Mouse (Mus musculus): ENCODE measurements around the gene Fanci. TPM values are rescaled to one million over a fixed set of nuclear protein-coding genes. Genes with fewer than 3 reads are reported as not detected.

The Fanci gene
- polyA plus RNA-seq, 1 experiment from 2014 or later, result 24.0 TPM

GRCm38 (mm10) chr7:79360056-79360455 is 31.7 kb upstream of the Fanci start:
- 72% methylated on average over 11 of the region's 11 CpGs for WGBS
- Histone ChIP-seq H3K4me1 (replicated peaks; ENCODE audit: control insufficient read depth, insufficient read depth, low read length) (no peaks in the 10 kb centered on the region), H3K4me3 (ENCODE audit: low read depth, low read length) (no peak overlapping the region), H3K4me2 (ENCODE audit: low read depth, low read length, severe bottlenecking) (no peak overlapping the region), H3K27ac (ENCODE audit: low read depth, low read length) (no peak overlapping the region), H3K27me3 (ENCODE audit: control insufficient read depth, insufficient read depth, low read length) (no peaks in the 10 kb centered on the region), H3K9me3 (ENCODE audit: control insufficient read depth, low read length) (no peaks in the 10 kb centered on the region), H3K9ac (ENCODE audit: low read length) (no peak overlapping the region), H3K36me3 (ENCODE audit: control insufficient read depth, insufficient read depth, low read length) (peaks cover 3% of the 10 kb centered on the region; the same call in 1 of the 2 replicates)
- ATAC-seq (replicated peaks; ENCODE audit: low FRiP score), result no peak
- no peak for DNase-seq (ENCODE audit: low spot score)

GRCm38 (mm10) chr7:79362208-79362607 is 29.5 kb upstream of the Fanci start:
- WGBS, result 72% methylated on average over 8 of the region's 8 CpGs
- Histone ChIP-seq H3K9me3 (ENCODE audit: control insufficient read depth, low read length) (no peaks in the 10 kb centered on the region), H3K27me3 (ENCODE audit: control insufficient read depth, insufficient read depth, low read length) (no peaks in the 10 kb centered on the region), H3K4me3 (ENCODE audit: low read depth, low read length) (no peak overlapping the region), H3K4me2 (ENCODE audit: low read depth, low read length, severe bottlenecking) (no peak overlapping the region), H3K36me3 (ENCODE audit: control insufficient read depth, insufficient read depth, low read length) (no peaks in the 10 kb centered on the region; the same call in 1 of the 2 replicates), H3K4me1 (replicated peaks; ENCODE audit: control insufficient read depth, insufficient read depth, low read length) (no peaks in the 10 kb centered on the region), H3K9ac (ENCODE audit: low read length) (no peak overlapping the region), H3K27ac (ENCODE audit: low read depth, low read length) (no peak overlapping the region)
- ATAC-seq (replicated peaks; ENCODE audit: low FRiP score) (0 out of 2 replicates have a peak, but pooled peaks have one; percentile 49), DNase-seq (ENCODE audit: low spot score) (no peak)

GRCm38 (mm10) chr7:79362830-79363229 is 28.9 kb upstream of the Fanci start:
- no peaks in the 10 kb centered on the region for H3K9me3 ChIP-seq (ENCODE audit: control insufficient read depth, low read length)
- DNase-seq (ENCODE audit: low spot score) (no peak), ATAC-seq (replicated peaks; ENCODE audit: low FRiP score) (no peak)
- no peak overlapping the region for H3K4me3 ChIP-seq (ENCODE audit: low read depth, low read length)
- H3K4me2 ChIP-seq (ENCODE audit: low read depth, low read length, severe bottlenecking), result no peak overlapping the region
- no peaks in the 10 kb centered on the region; the same call in 1 of the 2 replicates for H3K36me3 ChIP-seq (ENCODE audit: control insufficient read depth, insufficient read depth, low read length)
- H3K27me3 ChIP-seq (ENCODE audit: control insufficient read depth, insufficient read depth, low read length), result no peaks in the 10 kb centered on the region
- 93% methylated on average over 7 of the region's 7 CpGs for WGBS
- no peak overlapping the region for H3K27ac ChIP-seq (ENCODE audit: low read depth, low read length)
- H3K9ac ChIP-seq (ENCODE audit: low read length), result no peak overlapping the region
- H3K4me1 ChIP-seq (replicated peaks; ENCODE audit: control insufficient read depth, insufficient read depth, low read length), result no peaks in the 10 kb centered on the region

- no peaks in the 10 kb centered on the region for H3K4me1 ChIP-seq (replicated peaks; ENCODE audit: control insufficient read depth, insufficient read depth, low read length)
- no peak overlapping the region for H3K9ac ChIP-seq (ENCODE audit: low read length)
- no peaks in the 10 kb centered on the region; the same call in 1 of the 2 replicates for H3K36me3 ChIP-seq (ENCODE audit: control insufficient read depth, insufficient read depth, low read length)
- H3K4me2 ChIP-seq (ENCODE audit: low read depth, low read length, severe bottlenecking), result no peak overlapping the region
- no peak overlapping the region for H3K4me3 ChIP-seq (ENCODE audit: low read depth, low read length)
- 80% methylated on average over 8 of the region's 8 CpGs for WGBS
- DNase-seq (ENCODE audit: low spot score) (no peak), ATAC-seq (replicated peaks; ENCODE audit: low FRiP score) (no peak)
- no peaks in the 10 kb centered on the region for H3K9me3 ChIP-seq (ENCODE audit: control insufficient read depth, low read length)
- H3K27ac ChIP-seq (ENCODE audit: low read depth, low read length), result no peak overlapping the region
- H3K27me3 ChIP-seq (ENCODE audit: control insufficient read depth, insufficient read depth, low read length), result no peaks in the 10 kb centered on the region
Observed at GRCm38 (mm10) chr7:79363370-79364043, 28.2 kb upstream of the Fanci start.

GRCm38 (mm10) chr7:79368664-79369063 is 23.1 kb upstream of the Fanci start:
- 92% methylated on average over 5 of the region's 5 CpGs for WGBS
- ATAC-seq (replicated peaks; ENCODE audit: low FRiP score) (no peak), DNase-seq (ENCODE audit: low spot score) (no peak)
- Histone ChIP-seq H3K36me3 (ENCODE audit: control insufficient read depth, insufficient read depth, low read length) (no peaks in the 10 kb centered on the region), H3K4me3 (ENCODE audit: low read depth, low read length) (no peak overlapping the region), H3K27me3 (ENCODE audit: control insufficient read depth, insufficient read depth, low read length) (no peaks in the 10 kb centered on the region), H3K9ac (ENCODE audit: low read length) (no peak overlapping the region), H3K9me3 (ENCODE audit: control insufficient read depth, low read length) (no peaks in the 10 kb centered on the region), H3K4me1 (replicated peaks; ENCODE audit: control insufficient read depth, insufficient read depth, low read length) (no peaks in the 10 kb centered on the region), H3K4me2 (ENCODE audit: low read depth, low read length, severe bottlenecking) (no peak overlapping the region), H3K27ac (ENCODE audit: low read depth, low read length) (no peak overlapping the region)

GRCm38 (mm10) chr7:79369416-79369815 is 22.3 kb upstream of the Fanci start:
- ATAC-seq (replicated peaks; ENCODE audit: low FRiP score) (no peak), DNase-seq (ENCODE audit: low spot score) (no peak)
- Histone ChIP-seq H3K9ac (ENCODE audit: low read length) (no peak overlapping the region), H3K27me3 (ENCODE audit: control insufficient read depth, insufficient read depth, low read length) (no peaks in the 10 kb centered on the region), H3K4me3 (ENCODE audit: low read depth, low read length) (no peak overlapping the region), H3K27ac (ENCODE audit: low read depth, low read length) (no peak overlapping the region), H3K4me2 (ENCODE audit: low read depth, low read length, severe bottlenecking) (no peak overlapping the region), H3K9me3 (ENCODE audit: control insufficient read depth, low read length) (no peaks in the 10 kb centered on the region), H3K4me1 (replicated peaks; ENCODE audit: control insufficient read depth, insufficient read depth, low read length) (no peaks in the 10 kb centered on the region), H3K36me3 (ENCODE audit: control insufficient read depth, insufficient read depth, low read length) (no peaks in the 10 kb centered on the region)
- 57% methylated on average over 4 of the region's 4 CpGs for WGBS

- no peak overlapping the region for H3K27ac ChIP-seq (ENCODE audit: low read depth, low read length)
- H3K4me3 ChIP-seq (ENCODE audit: low read depth, low read length), result no peak overlapping the region
- peak; percentile 90 for DNase-seq (ENCODE audit: low spot score)
- no peak overlapping the region for H3K9ac ChIP-seq (ENCODE audit: low read length)
- no peaks in the 10 kb centered on the region for H3K36me3 ChIP-seq (ENCODE audit: control insufficient read depth, insufficient read depth, low read length)
- no peaks in the 10 kb centered on the region for H3K4me1 ChIP-seq (replicated peaks; ENCODE audit: control insufficient read depth, insufficient read depth, low read length)
- 47% methylated on average over 10 of the region's 10 CpGs for WGBS
- no peaks in the 10 kb centered on the region for H3K9me3 ChIP-seq (ENCODE audit: control insufficient read depth, low read length)
- H3K4me2 ChIP-seq (ENCODE audit: low read depth, low read length, severe bottlenecking), result no peak overlapping the region
- peak; percentile 76 for ATAC-seq (replicated peaks; ENCODE audit: low FRiP score)
- H3K27me3 ChIP-seq (ENCODE audit: control insufficient read depth, insufficient read depth, low read length), result no peaks in the 10 kb centered on the region
Observed at GRCm38 (mm10) chr7:79371321-79371879, 20.3 kb upstream of the Fanci start.

GRCm38 (mm10) chr7:79374017-79374416 is 17.7 kb upstream of the Fanci start:
- no peak overlapping the region for H3K9ac ChIP-seq (ENCODE audit: low read length)
- H3K9me3 ChIP-seq (ENCODE audit: control insufficient read depth, low read length), result no peaks in the 10 kb centered on the region
- no peak overlapping the region for H3K4me2 ChIP-seq (ENCODE audit: low read depth, low read length, severe bottlenecking)
- H3K4me1 ChIP-seq (replicated peaks; ENCODE audit: control insufficient read depth, insufficient read depth, low read length), result no peaks in the 10 kb centered on the region
- no peak overlapping the region for H3K4me3 ChIP-seq (ENCODE audit: low read depth, low read length)
- DNase-seq (ENCODE audit: low spot score) (no peak), ATAC-seq (replicated peaks; ENCODE audit: low FRiP score) (no peak)
- no peak overlapping the region for H3K27ac ChIP-seq (ENCODE audit: low read depth, low read length)
- H3K36me3 ChIP-seq (ENCODE audit: control insufficient read depth, insufficient read depth, low read length), result no peaks in the 10 kb centered on the region
- H3K27me3 ChIP-seq (ENCODE audit: control insufficient read depth, insufficient read depth, low read length), result no peaks in the 10 kb centered on the region

GRCm38 (mm10) chr7:79375594-79375993 is 16.1 kb upstream of the Fanci start:
- Histone ChIP-seq H3K4me2 (ENCODE audit: low read depth, low read length, severe bottlenecking) (no peak overlapping the region), H3K4me1 (replicated peaks; ENCODE audit: control insufficient read depth, insufficient read depth, low read length) (no peaks in the 10 kb centered on the region), H3K4me3 (ENCODE audit: low read depth, low read length) (no peak overlapping the region), H3K36me3 (ENCODE audit: control insufficient read depth, insufficient read depth, low read length) (no peaks in the 10 kb centered on the region), H3K9me3 (ENCODE audit: control insufficient read depth, low read length) (no peaks in the 10 kb centered on the region), H3K9ac (ENCODE audit: low read length) (no peak overlapping the region), H3K27me3 (ENCODE audit: control insufficient read depth, insufficient read depth, low read length) (no peaks in the 10 kb centered on the region), H3K27ac (ENCODE audit: low read depth, low read length) (no peak overlapping the region)
- no peak for ATAC-seq (replicated peaks; ENCODE audit: low FRiP score)
- no peak for DNase-seq (ENCODE audit: low spot score)
- WGBS, result 76% methylated on average over 5 of the region's 5 CpGs

Measured in forebrain, embryonic 11.5 days (tissue).